Mouse (Mus musculus) brain, embryonic 14.5 days (tissue): ENCODE results near the gene Pip5kl1.

Experiments
- CTCF ChIP-seq: fragments of 200-500 bp; IDR thresholded peaks from 2 replicates; pipeline ENCODE4 v1.5.1; 2012; ENCODE audit warnings: inconsistent platforms, mild to moderate bottlenecking, moderate library complexity, borderline replicate concordance; ENCODE audit not compliant: insufficient read depth, insufficient read length; ENCODE audit errors: extremely low read depth
- POLR2A ChIP-seq: fragments of 200-500 bp; IDR thresholded peaks from 2 replicates; pipeline ENCODE4 v1.6.1; 2012; ENCODE audit warnings: mild to moderate bottlenecking, inconsistent platforms, borderline replicate concordance; ENCODE audit not compliant: poor library complexity, insufficient read depth, insufficient read length, severe bottlenecking; ENCODE audit errors: extremely low read depth

- TF ChIP-seq CTCF (no peak), POLR2A (no peak)
Observed at GRCm38 (mm10) chr2:32574497-32574896, at the start of gene Pip5kl1.
